Mouse (Mus musculus) CH12.LX (cell line): Measurements from ENCODE around the gene Adam17.

Experiments
- CTCF ChIP-seq, 2 experiments: IDR thresholded peaks in 1 of 2; conservative IDR thresholded peaks in 1 of 2; 2 replicates each; pipeline ENCODE4 v1.5.1; 2011 to 2012; ENCODE audit warnings: low read depth in 2 of 2, low read length in 2 of 2, improper control_type of control experiment in 1 of 2, inconsistent platforms in 1 of 2, mild to moderate bottlenecking in 1 of 2, moderate library complexity in 1 of 2
- EP300 ChIP-seq: IDR thresholded peaks from 2 replicates; pipeline ENCODE4 v1.6.1; 2011; ENCODE audit warnings: low read length, improper control_type of control experiment
- HCFC1 ChIP-seq: IDR thresholded peaks from 2 replicates; pipeline ENCODE4 v1.6.1; 2012; ENCODE audit warnings: low read depth, mild to moderate bottlenecking, inconsistent platforms, low read length, improper control_type of control experiment
- JUND ChIP-seq: conservative IDR thresholded peaks from 2 replicates; pipeline ENCODE4 v1.6.1; 2011; ENCODE audit warnings: low read depth, low read length, improper control_type of control experiment
- MEF2A ChIP-seq: IDR thresholded peaks from 2 replicates; pipeline ENCODE4 v1.6.1; 2014; ENCODE audit warnings: low read depth, mild to moderate bottlenecking, inconsistent platforms, low read length, improper control_type of control experiment, borderline replicate concordance
- NELFE ChIP-seq: IDR thresholded peaks from 2 replicates; pipeline ENCODE4 v1.6.1; 2011; ENCODE audit warnings: low read depth, low read length, improper control_type of control experiment
- POLR2A ChIP-seq: IDR thresholded peaks from 2 replicates; pipeline ENCODE4 v1.6.1; 2011; ENCODE audit warnings: low read depth, mild to moderate bottlenecking, improper control_type of control experiment, low read length
- USF2 ChIP-seq: conservative IDR thresholded peaks from 2 replicates; pipeline ENCODE4 v1.6.1; 2011; ENCODE audit warnings: low read depth, low read length, improper control_type of control experiment
- ZNF384 ChIP-seq: IDR thresholded peaks from 2 replicates; pipeline ENCODE4 v1.6.1; 2012; ENCODE audit warnings: low read depth, low read length, improper control_type of control experiment, inconsistent platforms

GRCm38 (mm10) chr12:21285508-21286242 is 87.8 kb downstream of the Adam17 start:
- no peak for TF ChIP-seq MEF2A
- no peak; the same call in 1 of the 2 replicates for TF ChIP-seq POLR2A
- no peak for TF ChIP-seq CTCF (conservative IDR thresholded peaks at IDR 0.05 in 1 of 2, IDR thresholded peaks at IDR 0.05 in 1 of 2; ENCODE audit: low read depth in 2 of 2, low read length in 2 of 2)
- no peak for TF ChIP-seq ZNF384
- no peak for TF ChIP-seq NELFE
- TF ChIP-seq EP300 = no peak
- no peak for TF ChIP-seq HCFC1
- no peak for TF ChIP-seq JUND
- no peak for TF ChIP-seq USF2
